Mouse (Mus musculus) gastrocnemius, postnatal 25 days (tissue): ENCODE measurements around the gene Ncoa7. TPM values are rescaled to one million over a fixed set of nuclear protein-coding genes. Genes with fewer than 3 reads are reported as not detected.
A peak's percentile ranks its signal among the peaks of the same experiment; 100 is the strongest.
"Not testable (repeated sequence)": the region's sequence is repeated elsewhere in the genome, so short reads cannot be mapped to it uniquely, and the experiment has no call there.

Experiments used
- DNase-seq: peaks from one replicate; pipeline ENCODE4 v3.0.0; 2022
- total RNA-seq, 2 experiments: library from RNA; stranded (reverse); gene quantifications; 1 replicate in 1 of 2; 2 replicates in 1 of 2; pipeline ENCODE4 v1.2.3; 2021

Ncoa7 gene
- total RNA-seq, 2 experiments from 2014 or later, result 2.1 to 3.0 TPM

DNA sequence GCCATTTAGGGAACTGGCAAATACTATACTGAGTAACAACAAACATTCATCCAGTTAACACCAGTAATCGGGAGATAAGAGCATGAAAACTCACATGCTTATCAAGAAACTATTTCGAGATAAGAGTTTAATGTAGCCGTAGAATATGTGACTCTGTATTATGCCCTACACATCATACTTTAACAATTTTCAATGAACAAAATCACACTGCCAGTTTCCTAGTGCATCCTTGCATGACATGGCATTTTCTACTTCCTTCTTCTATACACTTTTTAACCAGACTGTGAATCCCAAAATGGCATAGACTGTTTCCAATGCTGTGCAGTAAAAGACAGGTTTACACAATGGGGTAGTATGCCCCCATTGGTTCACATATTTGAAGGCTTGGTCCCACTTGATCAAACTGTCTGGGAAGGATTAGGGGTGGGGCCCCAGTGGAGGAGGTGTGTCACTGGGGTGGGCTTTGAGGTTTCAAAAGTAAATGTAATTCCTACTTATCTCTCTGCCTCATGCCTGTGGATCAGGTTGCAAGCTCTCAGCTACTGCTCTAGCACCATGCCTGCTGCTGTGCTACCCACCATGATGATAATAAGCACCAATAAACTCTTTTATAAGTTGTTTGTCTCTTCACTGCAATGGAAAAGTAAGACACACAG, 15.3 kb downstream of the Ncoa7 start:
- no peak for DNase-seq

DNA sequence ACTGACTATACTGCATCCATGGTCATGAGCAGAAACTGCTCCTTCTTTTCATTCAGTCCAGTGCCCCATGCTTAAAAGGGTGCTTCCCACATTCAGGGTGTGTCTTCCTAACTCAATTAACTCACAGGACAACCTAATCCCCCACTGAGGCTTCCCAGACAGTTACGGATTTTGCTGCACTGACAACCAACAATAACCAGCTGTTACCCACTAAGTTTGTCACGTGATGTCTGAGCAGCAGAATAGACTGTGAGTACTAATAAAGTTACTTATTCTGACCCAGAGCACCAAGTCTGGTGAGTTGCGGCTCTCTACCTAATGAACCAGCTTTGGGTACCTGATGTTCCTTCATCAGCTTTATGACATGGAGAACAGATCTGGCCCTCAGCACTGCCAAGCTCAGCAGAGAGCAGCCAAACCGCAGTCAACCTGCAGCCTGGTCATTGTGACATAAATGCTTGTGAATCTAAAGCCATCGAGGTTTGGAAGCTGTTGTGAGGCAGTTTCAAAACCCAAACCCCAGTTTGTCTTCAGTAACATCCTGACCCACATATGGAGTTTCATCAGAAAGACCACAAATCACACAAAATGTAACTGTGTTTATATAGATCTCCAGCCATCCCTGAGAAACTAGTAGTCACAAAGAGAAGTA, 16.9 kb downstream of the Ncoa7 start:
- no peak for DNase-seq

DNA sequence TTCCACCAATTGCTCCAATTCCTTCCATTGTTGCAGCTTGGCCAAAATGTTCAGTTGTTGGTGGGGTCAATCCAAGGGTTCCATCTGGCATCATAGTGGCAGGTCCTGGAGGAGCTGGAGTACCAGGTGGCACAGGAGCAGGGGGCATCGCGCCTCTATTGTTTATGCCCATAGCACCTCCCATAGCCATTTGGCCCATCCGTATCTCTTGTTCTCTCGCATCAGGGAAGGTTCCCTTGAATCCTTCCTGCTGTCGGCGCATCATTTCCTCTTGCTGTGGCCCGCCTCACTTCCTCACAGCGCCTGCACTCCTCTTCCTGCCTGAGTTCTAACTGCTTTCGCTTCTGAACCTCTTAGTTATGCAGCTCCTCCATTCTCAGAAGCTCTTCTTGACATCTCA, 22.2 kb downstream of the Ncoa7 start:
- DNase-seq, result not testable (repeated sequence)

DNA sequence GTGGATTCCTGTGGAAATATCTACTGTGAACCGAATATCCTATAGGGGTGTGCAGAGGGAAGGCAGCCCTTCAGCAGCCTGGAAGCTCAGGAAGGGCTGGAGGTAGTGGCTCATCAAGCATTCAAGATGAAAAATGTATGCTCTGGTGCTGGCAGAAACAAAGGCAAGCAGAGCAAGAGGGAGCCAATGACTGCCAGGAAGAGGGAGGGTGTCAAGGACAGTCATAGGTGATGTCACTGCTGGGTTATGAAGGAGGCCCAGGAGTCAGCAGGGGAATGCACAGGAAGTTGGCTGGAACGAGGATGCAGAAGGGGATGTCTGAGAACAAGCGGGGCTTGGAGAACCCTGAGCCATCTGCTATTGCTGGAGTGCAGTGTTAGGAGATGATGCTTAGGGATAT, 24.9 kb downstream of the Ncoa7 start:
- DNase-seq, result peak; percentile 44

DNA sequence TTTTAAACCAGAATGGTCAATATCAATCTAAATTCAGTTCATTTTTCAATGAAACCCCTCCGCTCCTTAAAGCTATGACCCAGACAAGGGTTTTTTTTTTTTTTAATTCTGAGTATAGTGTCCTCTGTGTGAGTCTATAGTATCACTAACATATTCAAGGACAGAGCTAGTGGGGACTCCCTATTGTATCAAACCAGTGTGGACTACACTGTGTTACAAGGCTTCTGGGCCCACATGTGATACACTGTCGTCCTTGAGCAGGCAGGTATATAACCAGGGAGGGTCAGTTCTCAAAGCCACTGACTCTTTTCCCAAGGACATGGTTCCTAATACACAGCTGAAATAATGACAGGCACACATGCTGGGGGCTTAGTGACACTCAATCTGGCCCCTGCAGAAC, 27.1 kb downstream of the Ncoa7 start:
- no peak for DNase-seq

DNA sequence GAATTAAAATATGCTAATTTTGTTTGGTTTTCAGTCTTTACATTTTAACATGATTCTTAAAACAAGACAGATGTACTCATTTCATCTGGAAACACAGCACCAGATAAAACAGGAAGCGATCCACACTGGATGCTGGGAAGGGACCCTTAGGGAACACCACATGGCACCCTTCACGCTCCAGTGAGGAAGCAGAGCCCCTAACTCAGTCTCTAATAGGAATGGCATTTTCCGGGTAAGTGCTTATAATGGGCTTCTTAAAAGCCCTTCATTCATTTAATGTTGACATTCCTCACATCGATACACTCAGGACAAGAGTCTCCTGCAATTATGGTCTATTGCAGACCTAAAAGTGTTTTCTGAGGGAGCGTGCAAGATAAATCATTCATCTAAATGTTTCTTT, 27.6 kb downstream of the Ncoa7 start:
- DNase-seq, result no peak

DNA sequence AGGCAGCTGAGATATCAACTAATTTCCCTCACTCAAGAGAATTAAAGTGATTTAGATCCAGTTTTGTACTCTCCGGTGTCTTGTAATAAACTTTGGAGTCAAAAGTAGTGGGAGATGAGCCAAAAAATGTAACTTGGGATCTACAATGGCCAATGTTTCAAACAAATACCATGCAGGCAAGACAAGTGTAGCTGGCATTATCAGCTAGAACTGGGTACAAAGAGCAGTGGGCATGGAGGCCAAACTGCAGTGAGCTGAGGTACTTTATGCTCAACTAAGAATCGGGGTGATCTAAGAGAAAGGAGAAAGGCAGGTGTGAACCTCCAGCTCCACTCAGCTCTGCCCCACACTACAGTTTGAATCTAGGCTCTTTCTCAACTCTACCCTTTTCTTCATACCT, 28.7 kb downstream of the Ncoa7 start:
- DNase-seq, result no peak

DNA sequence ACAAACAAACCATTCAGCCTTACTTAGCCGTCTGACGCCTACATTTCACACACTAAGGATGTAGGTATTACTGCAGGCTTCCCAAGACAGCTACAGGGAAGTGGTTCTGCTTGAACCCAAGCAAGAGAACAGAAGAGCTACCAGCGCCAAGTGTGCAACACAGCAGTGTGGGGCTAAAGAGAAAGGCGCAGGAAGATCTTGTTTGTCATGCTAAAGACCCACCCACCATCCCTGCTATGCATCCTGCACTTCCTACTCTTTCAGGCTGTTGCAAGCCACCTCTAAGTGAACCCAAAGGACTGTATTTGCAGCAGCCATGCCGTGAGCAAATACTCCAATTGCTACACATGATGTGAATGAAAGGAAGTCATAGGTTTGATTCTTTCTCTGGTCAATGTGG, 29.9 kb downstream of the Ncoa7 start:
- DNase-seq, result no peak

DNA sequence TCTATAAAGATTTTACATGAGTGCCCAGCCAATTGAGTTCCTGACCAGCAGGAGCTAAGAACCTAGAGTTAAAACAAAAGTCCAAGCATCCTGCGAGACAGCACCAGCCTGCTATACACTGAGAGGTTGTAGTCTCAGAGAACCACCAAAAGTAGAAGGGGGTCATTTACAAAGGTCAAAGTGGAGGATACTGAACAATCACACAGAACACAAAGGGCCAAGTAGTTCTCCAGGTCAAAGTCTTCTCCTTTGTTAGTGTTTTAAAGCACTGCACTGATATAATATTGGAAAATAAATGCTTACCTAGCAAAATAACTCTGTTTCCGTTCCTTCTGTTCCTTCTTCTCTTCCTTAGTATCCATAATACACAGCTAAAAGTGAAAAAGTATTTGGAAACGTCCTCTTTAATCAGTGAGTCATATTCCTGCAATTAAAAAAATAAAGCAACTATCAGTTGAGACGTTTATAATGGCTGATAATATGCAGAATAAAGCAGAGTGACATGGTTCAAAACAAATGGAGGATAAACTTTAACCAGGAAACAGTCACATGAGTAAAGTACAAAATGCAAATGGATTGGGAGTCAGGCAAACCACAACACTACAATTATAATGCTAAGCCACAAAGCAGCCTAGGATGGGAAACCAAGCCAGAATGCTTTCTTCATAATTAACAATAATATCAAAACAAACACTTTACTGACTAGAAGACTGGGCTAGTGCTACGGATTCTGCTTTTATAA, 31.5 kb downstream of the Ncoa7 start:
- no peak for DNase-seq

DNA sequence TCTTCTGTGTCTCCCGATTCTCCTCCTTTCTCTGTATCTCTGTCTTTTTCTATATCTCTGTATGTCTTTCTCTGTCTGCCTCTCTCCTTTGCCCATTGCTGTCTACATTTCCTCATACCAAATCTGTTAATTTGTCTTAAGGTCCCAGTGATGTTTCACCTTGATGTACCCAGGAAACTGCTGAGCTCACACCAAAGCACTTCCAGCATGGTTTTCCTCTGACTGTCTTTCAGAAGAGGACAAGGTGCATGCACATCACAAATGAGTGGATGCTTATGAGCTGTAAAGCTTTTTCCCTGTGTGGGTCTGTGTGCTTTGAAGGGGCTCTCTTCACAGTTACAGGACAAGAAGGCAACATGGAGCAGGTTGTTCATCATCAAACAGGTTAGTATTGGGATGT, 34.3 kb downstream of the Ncoa7 start:
- no peak for DNase-seq

DNA sequence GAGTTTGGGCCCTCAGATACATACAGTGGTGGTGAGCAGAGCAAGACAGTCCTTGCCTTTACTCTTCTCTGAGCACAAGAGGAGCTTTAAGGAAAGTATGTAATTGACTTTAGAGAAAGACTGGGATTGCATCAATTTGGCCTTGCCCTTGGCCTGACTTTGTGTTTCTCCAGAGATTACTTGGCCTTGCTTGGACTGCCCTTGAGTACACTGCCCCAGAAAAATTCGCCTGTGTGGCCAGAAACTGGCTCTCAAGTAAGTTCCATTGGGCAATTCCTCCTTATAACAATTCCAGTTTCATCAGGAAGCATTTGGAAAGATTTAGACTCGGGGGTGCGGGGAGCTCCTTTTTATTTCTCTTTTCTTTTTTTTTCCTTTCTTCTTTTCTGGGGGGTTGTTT, 34.9 kb downstream of the Ncoa7 start:
- peak; percentile 35 for DNase-seq

DNA sequence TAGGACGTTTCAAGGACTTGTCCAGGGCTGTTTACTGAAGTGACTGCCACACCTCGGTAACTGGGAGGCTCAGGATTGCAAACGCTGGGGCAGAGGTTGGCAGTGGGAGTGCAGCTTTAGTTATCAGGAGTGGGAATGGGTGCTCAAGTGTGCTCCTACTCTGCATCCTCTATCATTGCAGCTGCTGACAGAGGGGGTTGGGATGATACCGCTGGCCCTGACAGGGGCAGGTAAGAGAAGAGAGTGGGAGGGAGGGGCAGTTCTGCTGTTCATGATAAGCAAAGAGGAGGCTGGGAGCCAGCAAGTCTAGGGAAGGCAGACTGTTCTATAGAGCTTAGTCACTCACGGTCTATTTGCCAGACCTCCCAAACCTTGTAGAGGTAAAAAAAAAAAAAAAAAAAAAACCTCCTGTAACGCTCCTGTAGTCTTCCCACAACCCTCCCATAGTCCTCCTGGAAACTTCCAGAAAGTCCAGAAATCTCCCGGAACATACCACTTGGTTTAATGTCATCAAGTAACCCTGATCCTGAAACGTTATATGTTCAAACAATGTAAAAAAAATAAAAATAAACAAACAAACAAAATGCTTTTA, 39.9 kb downstream of the Ncoa7 start:
- DNase-seq, result no peak

DNA sequence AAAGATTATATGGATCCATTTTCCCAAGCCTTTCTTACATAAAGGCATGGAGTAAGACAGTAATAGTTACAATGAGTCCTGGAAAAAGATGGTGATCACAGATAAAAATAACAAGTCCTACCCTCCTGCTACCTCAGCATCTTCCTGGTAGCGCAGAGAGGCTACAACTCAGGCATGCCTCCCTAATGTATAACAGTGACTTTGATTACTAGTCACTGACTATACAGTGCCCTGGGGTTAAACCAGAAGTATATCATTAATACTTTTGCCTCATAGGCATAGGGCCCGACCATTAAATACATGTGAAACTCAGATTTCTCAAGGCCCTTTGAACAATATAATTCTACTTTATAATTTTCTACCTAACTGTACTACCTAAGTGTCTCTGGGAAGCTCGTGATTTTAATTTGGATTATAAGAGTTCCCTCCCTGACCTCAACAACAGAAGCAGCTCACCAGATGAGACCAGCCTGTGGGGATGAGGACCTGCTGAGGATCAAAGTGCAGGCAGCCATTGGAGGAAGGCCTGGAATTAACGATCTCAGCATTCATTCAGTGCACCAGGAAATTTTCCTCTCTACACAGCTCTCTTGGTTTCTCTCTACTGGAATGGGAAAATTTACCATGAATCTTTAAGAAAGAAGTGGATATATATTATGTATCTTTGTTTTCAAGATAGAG, 40.7 kb downstream of the Ncoa7 start:
- DNase-seq, result no peak

DNA sequence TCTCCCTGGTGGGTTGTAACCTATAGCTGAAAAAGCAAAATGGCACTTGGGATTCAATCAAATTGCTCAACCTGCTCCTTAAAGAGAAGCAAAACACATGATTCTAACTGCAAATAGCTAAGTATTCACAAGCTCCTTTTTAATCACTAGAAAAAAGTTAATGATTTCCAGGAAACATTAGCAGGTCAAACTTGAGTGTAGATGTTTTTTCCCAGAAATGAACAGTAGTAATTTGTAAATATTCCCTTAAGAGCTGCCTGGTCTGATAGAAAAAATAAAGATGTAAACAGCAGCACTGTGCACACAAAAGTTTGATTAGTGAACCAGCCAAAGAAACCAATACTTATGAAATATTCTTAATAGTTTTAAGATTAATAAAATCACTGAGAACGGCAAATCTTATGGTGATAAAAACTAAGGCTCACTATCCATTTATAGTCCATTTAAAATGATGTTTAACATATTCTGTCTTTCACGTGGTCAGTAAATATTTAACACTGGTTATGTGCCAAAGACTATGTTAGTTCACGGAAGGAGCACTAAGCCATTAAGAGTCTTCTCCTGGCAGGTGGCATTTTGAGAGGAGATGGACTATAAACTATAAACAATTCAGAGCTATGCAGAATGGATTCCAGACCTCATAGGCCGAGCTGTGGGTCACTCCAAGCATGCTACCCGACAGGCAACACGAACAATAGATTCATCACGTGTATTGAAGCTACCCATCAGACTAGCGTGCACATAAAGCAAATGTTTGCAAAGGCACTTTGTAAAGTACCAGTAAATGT, 43.6 kb downstream of the Ncoa7 start:
- no peak for DNase-seq

DNA sequence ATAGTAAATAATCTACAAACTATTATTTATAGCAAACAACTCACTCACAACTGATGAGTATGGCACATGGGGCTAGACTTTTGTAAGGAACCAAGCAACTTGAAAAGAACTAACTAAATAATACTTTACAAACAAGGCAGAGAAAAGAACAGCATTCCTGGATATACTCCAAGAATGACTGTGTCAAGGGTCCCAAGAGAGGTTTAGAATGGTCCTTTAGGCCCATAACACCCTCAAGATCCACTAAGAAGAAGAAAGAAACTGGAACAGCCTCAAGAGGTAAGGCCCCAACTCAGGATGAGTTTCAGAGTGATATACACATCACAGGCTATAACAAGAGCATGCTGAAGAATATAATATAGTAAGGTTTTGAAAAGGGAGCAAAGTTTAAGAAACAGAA, 47.1 kb downstream of the Ncoa7 start:
- DNase-seq, result no peak

DNA sequence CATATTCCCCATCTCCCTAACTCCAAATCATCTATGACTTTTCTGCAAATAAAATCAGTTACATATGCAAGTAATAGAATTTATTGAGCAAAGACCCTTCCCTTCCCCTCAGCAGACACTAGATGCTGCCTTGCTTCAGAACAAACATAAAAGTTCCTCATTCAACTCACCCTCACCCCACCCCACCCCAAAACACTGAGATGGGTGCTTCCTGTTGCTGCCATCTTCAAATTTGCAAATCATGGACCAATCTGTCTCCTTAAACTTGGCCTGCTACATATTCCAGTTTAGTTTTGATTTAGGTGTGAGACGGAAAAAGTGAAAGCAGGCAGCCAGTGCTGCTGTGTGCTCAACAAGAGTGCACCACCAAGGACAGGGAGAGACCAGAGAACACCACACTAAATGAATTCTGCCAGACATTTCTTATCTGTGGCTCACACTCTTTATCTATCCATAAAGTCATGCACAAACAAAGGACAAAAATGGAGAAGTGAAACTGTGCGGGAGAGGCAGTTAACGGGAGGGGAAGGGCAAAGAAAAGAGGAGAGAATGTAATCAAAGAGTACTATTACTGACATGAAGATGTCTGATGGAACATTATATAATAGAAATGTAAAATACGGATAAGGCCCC, 48.2 kb downstream of the Ncoa7 start:
- no peak for DNase-seq

DNA sequence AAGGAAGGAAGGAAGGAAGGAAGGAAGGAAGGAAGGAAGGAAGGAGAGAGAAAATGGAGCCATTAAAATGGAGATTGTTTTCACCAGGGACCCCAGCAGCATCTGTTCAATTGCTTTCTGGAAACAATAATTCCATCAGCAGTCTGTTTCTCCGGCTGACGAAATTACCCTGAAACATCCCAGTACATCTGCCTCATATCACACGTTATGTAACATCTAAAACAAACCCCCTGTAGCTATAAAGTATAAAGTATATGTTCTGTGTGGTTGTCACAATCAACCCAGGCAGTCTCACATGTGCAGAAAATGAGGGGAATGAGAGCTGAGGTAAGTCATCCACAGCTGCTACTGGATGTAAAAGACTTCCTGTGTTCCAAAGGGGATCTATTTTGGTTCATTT, 49.0 kb downstream of the Ncoa7 start:
- DNase-seq, result no peak

DNA sequence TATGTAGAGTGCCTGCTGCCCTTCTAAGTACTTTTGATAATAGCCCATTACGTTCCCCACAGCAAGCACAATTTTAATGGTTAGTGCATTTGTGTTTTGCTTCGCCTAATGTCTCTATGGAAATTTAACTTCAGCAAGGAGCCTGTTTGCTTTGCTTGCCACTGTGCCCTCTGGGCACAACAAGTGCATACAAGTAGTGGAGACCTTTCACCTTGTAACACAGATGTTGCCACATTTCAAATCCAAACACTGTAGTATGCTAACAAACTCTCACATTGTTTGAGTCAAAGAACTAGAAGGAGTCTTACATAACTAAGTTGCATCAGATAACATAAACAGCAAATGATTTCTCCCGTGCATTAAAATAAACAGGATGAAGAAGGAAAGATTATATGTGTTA, 50.6 kb downstream of the Ncoa7 start:
- DNase-seq, result no peak

DNA sequence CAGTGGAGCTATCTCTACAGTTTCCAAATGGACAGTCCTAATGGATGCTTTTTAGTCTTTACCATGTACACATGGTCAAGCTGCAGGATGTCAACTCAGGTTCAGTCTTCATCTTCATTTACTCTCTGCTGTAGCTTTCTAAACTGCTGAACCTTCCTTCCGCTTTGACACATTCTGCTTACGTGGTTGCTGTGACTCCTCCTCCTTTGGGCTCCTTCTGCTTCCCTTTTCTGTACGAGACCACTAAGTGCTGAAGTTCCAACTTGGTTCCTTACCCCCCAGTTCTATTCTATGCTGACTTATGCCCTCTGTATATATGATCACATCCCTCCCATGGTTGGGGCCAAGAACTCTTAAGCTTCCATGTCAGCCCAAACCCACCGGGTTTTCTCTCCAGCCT, 51.5 kb downstream of the Ncoa7 start:
- DNase-seq, result no peak

DNA sequence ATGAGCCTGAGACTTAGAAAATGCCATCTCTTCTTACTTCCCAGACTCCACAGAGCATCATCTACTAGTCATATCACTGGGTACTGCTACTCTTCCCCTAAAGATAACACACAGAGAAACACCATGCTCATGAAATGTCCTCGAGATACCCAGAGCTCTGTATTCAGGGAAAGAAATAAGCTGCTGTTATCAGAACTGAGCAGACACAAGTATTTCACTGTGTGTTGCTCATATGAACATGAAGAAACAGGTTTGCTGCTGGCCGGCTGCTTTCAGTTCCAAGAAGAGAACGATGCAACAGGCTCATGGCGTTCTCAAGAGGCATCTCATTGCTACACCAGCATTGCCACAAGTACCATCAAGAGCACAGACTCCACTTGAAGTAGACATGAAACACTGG, 53.3 kb downstream of the Ncoa7 start:
- DNase-seq, result no peak

DNA sequence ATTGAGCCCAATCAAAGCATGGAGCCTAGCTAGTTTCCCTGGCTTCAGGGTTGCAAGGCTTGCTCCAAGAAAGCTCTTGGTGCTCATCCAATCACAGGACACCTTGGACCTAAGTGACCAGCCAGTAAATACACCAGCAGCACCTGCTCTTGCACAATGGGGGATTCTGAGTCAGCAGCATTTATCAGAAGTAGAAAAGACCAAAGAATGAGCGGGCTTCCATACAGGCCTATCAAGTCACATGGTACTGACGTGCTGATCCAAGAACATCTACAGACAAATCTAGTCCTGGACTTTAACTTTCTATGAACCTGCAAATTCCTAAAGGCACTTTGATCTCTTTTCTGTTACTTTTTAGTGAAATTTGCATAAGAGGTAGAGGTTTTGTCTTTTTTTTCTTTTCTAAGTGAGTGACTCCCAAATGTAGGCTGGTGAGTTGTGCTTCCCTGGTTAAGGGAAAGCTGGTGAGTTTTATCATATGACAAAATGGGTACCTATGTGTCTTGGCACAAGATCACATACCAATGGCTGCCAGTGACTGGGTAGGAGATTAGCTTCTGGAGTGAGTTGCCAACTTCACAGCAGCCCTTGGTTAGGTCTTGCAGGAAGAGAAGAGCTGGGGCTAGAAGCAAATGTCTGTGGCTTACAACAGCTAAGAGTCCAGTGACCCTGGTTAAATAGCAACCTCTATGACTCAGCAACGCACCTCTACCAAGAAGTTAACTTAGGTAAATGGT, 57.7 kb downstream of the Ncoa7 start:
- DNase-seq, result no peak
